Mouse (Mus musculus): ENCODE measurements around the gene Aven. TPM values are rescaled to one million over a fixed set of nuclear protein-coding genes. Genes with fewer than 3 reads are reported as not detected.

Gene Aven
- polyA plus RNA-seq, 1 experiment from 2014 or later = 3.1 TPM

DNA sequence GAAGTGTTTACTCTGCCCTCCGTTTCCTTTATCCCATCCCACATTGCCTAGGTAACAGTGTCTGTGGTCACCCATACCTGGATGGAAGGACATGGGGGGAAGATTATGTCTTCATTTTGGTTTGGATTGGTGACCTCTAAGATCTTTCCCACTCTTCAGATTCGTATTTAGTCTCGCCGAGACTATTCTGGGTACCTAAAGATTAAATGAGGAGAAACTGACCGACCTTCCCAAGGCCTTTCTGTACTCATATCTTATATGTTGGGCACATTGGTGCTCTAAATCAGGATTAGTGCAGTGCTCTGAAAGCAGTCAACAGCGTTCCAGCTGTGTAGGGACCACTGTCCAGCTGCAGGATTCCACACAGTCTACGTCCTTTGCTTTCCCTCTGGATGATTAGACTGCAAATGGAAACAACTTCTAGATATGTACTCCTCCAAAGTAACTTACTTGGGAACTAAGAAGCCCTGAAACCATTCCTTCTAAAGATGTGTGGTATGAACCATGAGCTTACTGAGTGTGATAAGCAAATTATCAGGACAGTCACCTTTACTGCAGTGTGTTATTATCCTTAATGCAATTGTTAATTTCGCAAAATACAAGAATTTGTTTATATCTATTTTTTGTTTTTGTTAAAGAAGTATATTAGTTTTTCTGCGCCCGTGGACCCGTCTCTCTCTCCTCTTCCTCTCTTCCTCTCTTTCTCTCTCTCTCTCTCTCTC is 936 bp downstream of the Aven start:
- Histone ChIP-seq H3K9ac (peak overlapping the region; percentile 94), H3K36me3 (no peaks in the 10 kb centered on the region), H3K27ac (peak overlapping the region; percentile 98), H3K4me3 (peak overlapping the region; percentile 76), H3K27me3 (no peaks in the 10 kb centered on the region), H3K9me3 (no peaks in the 10 kb centered on the region), H3K4me2 (peak overlapping the region; percentile 73), H3K4me1 (replicated peaks) (peaks cover 12% of the 10 kb centered on the region)
- ATAC-seq (ENCODE audit: low FRiP score) = peak; percentile 28
- 47% methylated on average over 11 of the region's 11 CpGs for WGBS

GRCm38 (mm10) chr2:112497851-112498250 is 5.1 kb downstream of the Aven start:
- no peak for ATAC-seq (ENCODE audit: low FRiP score)
- Histone ChIP-seq H3K27ac (no peak overlapping the region), H3K4me1 (replicated peaks) (peaks cover 11% of the 10 kb centered on the region), H3K36me3 (no peaks in the 10 kb centered on the region), H3K4me3 (no peak overlapping the region), H3K27me3 (no peaks in the 10 kb centered on the region), H3K9me3 (no peaks in the 10 kb centered on the region), H3K4me2 (no peak overlapping the region), H3K9ac (no peak overlapping the region)
- 77% methylated on average over 7 of the region's 7 CpGs for WGBS

- H3K9ac ChIP-seq = no peak overlapping the region
- WGBS = 3% methylated on average over 6 of the region's 6 CpGs
Observed at GRCm38 (mm10) chr2:112501209-112501608, 8.4 kb downstream of the Aven start.

DNA sequence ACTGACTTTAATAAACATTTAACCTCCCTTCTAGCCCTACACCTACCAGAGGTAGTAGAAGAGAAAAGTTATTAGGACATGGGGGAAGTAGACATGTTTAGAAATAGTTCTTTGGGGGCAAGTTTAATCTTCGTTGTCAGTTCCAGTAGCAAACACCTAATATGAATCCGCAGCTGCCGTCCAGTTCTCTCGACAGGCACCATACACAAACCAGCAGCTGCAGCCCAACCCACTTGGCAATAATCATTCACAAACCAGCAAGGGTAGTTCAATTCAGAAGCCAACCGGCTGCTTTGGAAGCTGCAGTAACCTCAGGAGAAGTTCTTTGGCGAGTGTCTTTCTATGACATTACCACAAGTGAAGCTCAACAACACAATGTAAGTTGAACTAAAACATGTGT is 11.2 kb downstream of the Aven start:
- Histone ChIP-seq H3K36me3 (no peaks in the 10 kb centered on the region), H3K27me3 (no peaks in the 10 kb centered on the region), H3K9me3 (no peaks in the 10 kb centered on the region), H3K4me2 (no peak overlapping the region), H3K4me3 (no peak overlapping the region), H3K27ac (no peak overlapping the region), H3K9ac (no peak overlapping the region), H3K4me1 (replicated peaks) (peaks cover 6% of the 10 kb centered on the region; the same call in 1 of the 2 replicates)
- 87% methylated on average over 6 of the region's 6 CpGs for WGBS
- ATAC-seq (ENCODE audit: low FRiP score) = no peak

More at GRCm38 (mm10) chr2:112501209-112501608, 8.4 kb downstream of the Aven start:
- Histone ChIP-seq H3K4me1 (replicated peaks) (peaks cover 6% of the 10 kb centered on the region; the same call in 1 of the 2 replicates), H3K36me3 (no peaks in the 10 kb centered on the region), H3K4me3 (no peak overlapping the region), H3K27ac (no peak overlapping the region), H3K27me3 (no peaks in the 10 kb centered on the region), H3K9me3 (no peaks in the 10 kb centered on the region), H3K4me2 (no peak overlapping the region)
- ATAC-seq (ENCODE audit: low FRiP score) = peak; percentile 92

DNA sequence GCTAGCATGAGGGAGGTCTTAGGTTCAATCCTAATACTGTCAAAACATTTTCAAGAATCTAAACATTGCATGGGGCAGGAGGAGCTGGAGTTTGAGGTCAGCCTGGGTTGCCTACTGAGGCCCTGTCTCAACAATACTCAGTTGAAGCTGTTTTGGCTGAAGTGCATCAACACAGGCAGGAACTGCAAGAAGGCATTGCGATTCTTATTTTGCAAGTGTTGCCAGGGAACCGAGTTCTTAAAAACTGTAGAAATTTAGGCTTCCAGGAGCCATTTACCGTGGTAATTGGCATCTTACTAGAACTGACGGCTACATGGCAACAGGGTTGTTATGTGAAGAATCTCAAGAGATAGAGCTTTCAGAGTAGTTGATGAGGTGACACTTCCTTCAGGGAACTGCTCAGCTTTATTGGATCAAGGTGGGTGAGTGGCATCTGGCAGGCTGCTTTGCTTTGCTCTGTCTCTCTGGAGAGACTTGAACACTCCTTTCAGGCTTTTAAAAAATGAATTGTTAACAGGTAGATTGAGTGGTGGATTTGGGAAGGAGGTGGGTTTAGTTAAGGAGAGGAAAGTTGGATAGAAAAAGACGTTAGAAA is 14.2 kb downstream of the Aven start:
- H3K4me3 ChIP-seq = no peak overlapping the region
- 76% methylated on average over 5 of the region's 5 CpGs for WGBS
- ATAC-seq (ENCODE audit: low FRiP score) = no peak

DNA sequence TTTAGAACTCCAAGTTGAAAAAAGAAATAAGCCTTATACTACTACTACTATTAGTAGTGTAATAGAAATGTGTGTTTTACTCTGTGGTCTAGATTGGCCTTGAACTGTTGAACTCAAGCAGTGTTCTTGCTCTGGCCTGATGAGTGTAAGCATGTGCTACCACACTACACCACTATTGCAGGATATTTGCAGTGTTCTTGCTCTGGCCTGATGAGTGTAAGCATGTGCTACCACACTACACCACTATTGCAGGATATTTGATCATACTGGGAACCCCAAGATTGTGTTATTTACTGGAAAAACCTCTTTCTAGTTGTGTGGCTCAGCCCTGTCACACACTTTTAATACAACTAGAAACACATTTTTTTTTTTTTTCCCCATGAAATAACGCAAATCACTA is 14.7 kb downstream of the Aven start:
- Histone ChIP-seq H3K4me2 (no peak overlapping the region), H3K9me3 (no peaks in the 10 kb centered on the region), H3K4me3 (no peak overlapping the region), H3K36me3 (no peaks in the 10 kb centered on the region), H3K9ac (no peak overlapping the region), H3K27ac (no peak overlapping the region), H3K4me1 (replicated peaks) (no peaks in the 10 kb centered on the region), H3K27me3 (no peaks in the 10 kb centered on the region)
- 97% methylated on average over 1 of the region's 1 CpGs for WGBS
- no peak for ATAC-seq (ENCODE audit: low FRiP score)

More for the DNA sequence above, 14.2 kb downstream of the Aven start:
- no peak overlapping the region for H3K9ac ChIP-seq
- no peaks in the 10 kb centered on the region for H3K27me3 ChIP-seq
- H3K4me2 ChIP-seq = no peak overlapping the region
- H3K36me3 ChIP-seq = no peaks in the 10 kb centered on the region
- H3K9me3 ChIP-seq = no peaks in the 10 kb centered on the region
- H3K4me1 ChIP-seq (replicated peaks) = no peaks in the 10 kb centered on the region
- H3K27ac ChIP-seq = no peak overlapping the region

- Histone ChIP-seq H3K4me2 (no peak overlapping the region), H3K27ac (no peak overlapping the region), H3K4me1 (replicated peaks) (no peaks in the 10 kb centered on the region), H3K36me3 (no peaks in the 10 kb centered on the region), H3K9me3 (no peaks in the 10 kb centered on the region), H3K9ac (no peak overlapping the region), H3K4me3 (no peak overlapping the region), H3K27me3 (no peaks in the 10 kb centered on the region)
- WGBS = 90% methylated on average over 4 of the region's 4 CpGs
- no peak for ATAC-seq (ENCODE audit: low FRiP score)
Observed at GRCm38 (mm10) chr2:112510140-112510539, 17.4 kb downstream of the Aven start.

- Histone ChIP-seq H3K4me1 (replicated peaks) (no peaks in the 10 kb centered on the region), H3K4me3 (no peak overlapping the region), H3K9ac (no peak overlapping the region), H3K27me3 (no peaks in the 10 kb centered on the region), H3K9me3 (no peaks in the 10 kb centered on the region), H3K4me2 (no peak overlapping the region), H3K27ac (no peak overlapping the region), H3K36me3 (no peaks in the 10 kb centered on the region)
- 89% methylated on average over 1 of the region's 1 CpGs for WGBS
- ATAC-seq (ENCODE audit: low FRiP score) = no peak
Observed at GRCm38 (mm10) chr2:112513036-112513435, 20.3 kb downstream of the Aven start.

DNA sequence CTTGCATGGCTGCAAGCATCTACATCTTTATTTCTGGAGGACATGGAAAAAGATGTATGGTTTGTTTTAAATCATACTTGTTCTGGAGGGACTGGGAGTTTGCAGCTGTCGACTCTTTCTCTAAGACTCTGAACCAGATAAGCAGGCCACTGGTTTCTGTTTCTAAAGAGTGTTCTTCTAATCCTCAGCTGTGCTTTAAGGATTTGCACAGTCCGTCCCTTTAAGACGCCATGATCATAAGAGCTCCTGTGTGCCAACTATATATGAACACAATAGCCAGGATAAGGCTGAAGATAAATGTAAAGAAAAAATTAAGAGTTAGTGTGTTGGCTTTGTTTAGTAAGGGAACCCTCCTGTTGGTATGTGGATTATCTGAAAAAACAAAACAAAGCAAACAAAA is 24.0 kb downstream of the Aven start:
- H3K4me1 ChIP-seq (replicated peaks) = no peaks in the 10 kb centered on the region
- H3K27ac ChIP-seq = no peak overlapping the region
- no peak overlapping the region for H3K4me3 ChIP-seq
- ATAC-seq (ENCODE audit: low FRiP score) = no peak
- no peaks in the 10 kb centered on the region for H3K27me3 ChIP-seq
- H3K9me3 ChIP-seq = no peaks in the 10 kb centered on the region
- H3K9ac ChIP-seq = no peak overlapping the region
- H3K36me3 ChIP-seq = no peaks in the 10 kb centered on the region
- 95% methylated on average over 3 of the region's 3 CpGs for WGBS
- no peak overlapping the region for H3K4me2 ChIP-seq

- Histone ChIP-seq H3K4me2 (no peak overlapping the region), H3K27me3 (no peaks in the 10 kb centered on the region), H3K36me3 (no peaks in the 10 kb centered on the region), H3K9me3 (no peaks in the 10 kb centered on the region), H3K9ac (no peak overlapping the region), H3K4me3 (no peak overlapping the region), H3K4me1 (replicated peaks) (no peaks in the 10 kb centered on the region), H3K27ac (no peak overlapping the region)
- WGBS = 94% methylated on average over 3 of the region's 3 CpGs
- ATAC-seq (ENCODE audit: low FRiP score) = no peak
Observed at GRCm38 (mm10) chr2:112517218-112517617, 24.5 kb downstream of the Aven start.

DNA sequence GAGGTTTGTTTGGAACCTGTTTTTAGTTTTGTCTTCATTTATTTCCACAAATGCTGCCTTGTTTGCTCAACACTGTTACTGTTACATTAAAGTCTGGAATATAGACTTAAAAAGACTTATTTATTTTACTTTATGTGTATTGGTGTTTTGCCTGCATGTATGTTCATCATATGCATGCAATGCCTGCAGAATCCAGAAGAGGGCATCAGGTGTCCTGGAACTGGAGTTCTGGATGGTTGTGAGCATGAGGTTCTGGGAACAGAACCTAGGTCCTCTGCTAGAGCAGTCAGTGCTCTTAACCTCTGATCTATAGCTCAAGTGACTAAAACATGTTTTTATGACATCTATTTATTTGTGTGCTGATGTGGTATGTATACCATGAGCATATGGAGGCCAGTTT is 25.8 kb downstream of the Aven start:
- Histone ChIP-seq H3K4me2 (no peak overlapping the region), H3K36me3 (no peaks in the 10 kb centered on the region), H3K4me1 (replicated peaks) (no peaks in the 10 kb centered on the region), H3K27ac (no peak overlapping the region), H3K27me3 (no peaks in the 10 kb centered on the region), H3K4me3 (no peak overlapping the region), H3K9ac (no peak overlapping the region), H3K9me3 (no peaks in the 10 kb centered on the region)
- no peak for ATAC-seq (ENCODE audit: low FRiP score)

- H3K27me3 ChIP-seq = no peaks in the 10 kb centered on the region
- no peak for ATAC-seq (ENCODE audit: low FRiP score)
- H3K4me3 ChIP-seq = no peak overlapping the region
- no peaks in the 10 kb centered on the region for H3K9me3 ChIP-seq
- H3K36me3 ChIP-seq = no peaks in the 10 kb centered on the region
- no peak overlapping the region for H3K9ac ChIP-seq
- H3K4me1 ChIP-seq (replicated peaks) = no peaks in the 10 kb centered on the region
- no peak overlapping the region for H3K27ac ChIP-seq
- 90% methylated on average over 4 of the region's 4 CpGs for WGBS
- no peak overlapping the region for H3K4me2 ChIP-seq
Observed at GRCm38 (mm10) chr2:112520526-112521482, 28.0 kb downstream of the Aven start.

All from hindbrain, embryonic 13.5 days (tissue).